Mouse (Mus musculus): Measurements from ENCODE around the gene Hs6st1. TPM values are rescaled to one million over a fixed set of nuclear protein-coding genes. Genes with fewer than 3 reads are reported as not detected.

Gene Hs6st1
- total and polyA plus RNA-seq, 2 experiments = 40.2 to 110 TPM

DNA sequence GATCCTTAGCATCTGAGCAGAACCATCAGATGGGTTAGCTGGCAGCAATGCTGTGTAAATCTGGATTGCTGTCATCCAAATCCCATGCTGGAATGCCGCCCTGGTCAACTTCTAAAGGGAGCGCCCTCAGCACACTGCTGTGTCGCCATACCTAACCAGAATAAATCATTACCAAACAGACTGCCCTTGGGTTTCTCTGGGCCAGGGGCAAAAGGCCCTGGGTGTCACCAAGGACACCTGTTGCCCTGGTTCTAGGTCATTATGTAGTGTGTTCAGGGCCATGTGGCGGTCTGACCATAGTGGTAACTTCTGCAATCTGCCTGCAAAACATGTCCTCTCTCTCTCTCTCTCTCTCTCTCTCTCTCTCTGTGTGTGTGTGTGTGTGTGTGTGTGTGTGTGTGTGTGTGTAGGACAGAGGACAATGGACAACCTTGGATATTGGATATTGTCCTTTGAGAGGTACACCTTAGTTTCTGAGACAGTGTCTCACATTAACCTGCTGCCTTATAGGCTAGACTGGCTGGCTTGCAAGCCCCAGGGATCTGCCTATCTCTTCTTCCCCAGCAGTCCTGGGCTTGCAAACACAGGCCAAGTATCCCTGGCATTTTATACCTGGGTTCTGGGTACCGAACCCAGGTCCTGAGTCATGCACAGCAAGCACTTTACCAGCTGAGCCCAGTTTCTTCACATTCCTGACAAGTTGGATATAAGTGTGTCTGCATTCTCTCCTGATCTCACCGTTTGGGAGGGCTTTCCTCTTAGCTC lies 1.8 kb upstream of the Hs6st1 start:
- Histone ChIP-seq H3K36me3 (ENCODE audit: control insufficient read depth, insufficient read depth, low read length) (no peaks in the 10 kb centered on the region), H3K4me3 (ENCODE audit: insufficient read depth, low read depth, low read length) (no peak overlapping the region), H3K9ac (ENCODE audit: low read depth, low read length) (no peak overlapping the region), H3K4me1 (ENCODE audit: control insufficient read depth, insufficient read depth, low read length) (peaks cover 18% of the 10 kb centered on the region), H3K27ac (replicated peaks; ENCODE audit: insufficient read depth, low read depth, low read length) (peak overlapping the region; percentile 96), H3K27me3 (ENCODE audit: control insufficient read depth, insufficient read depth, low read length) (no peaks in the 10 kb centered on the region), H3K79me2 (ENCODE audit: control insufficient read depth, insufficient read depth, low read length) (peaks cover 31% of the 10 kb centered on the region)
- WGBS = 27% methylated on average over 6 of the region's 6 CpGs
- TF ChIP-seq CTCF (IDR thresholded peaks at IDR 0.05; ENCODE audit: low read depth, low read length) (no peak), POLR2A (IDR thresholded peaks at IDR 0.05; ENCODE audit: extremely low read depth, insufficient read depth, low read length) (no peak)
- DNase-seq (ENCODE audit: extremely low read depth, low read depth, low spot score) = peak; percentile 99

DNA sequence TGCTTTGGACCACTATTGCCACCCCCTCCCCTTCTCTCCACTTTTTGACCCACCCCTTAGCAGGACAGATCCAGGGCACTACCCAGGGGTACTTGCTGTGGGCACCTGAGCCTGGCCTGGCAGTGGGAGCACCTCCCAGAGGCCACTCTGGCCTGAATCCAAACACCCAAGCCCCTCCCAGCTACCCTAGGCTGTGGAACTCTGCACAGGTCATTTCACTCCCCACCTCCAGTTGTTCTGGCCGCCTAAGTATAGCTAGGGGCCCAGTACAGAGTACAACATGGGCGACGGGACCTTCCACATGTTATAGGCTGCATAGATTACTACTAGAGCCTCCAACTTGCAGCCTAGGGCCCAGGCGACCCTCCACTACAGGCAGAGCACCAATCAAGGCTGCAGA lies 999 bp upstream of the Hs6st1 start:
- H3K9ac ChIP-seq (ENCODE audit: low read depth, low read length) = peak overlapping the region; percentile 19
- H3K79me2 ChIP-seq (ENCODE audit: control insufficient read depth, insufficient read depth, low read length) = peaks cover 37% of the 10 kb centered on the region
- DNase-seq (ENCODE audit: extremely low read depth, low read depth, low spot score) = peak; percentile 78
- no peak overlapping the region for H3K4me3 ChIP-seq (ENCODE audit: insufficient read depth, low read depth, low read length)
- WGBS = 33% methylated on average over 4 of the region's 4 CpGs
- H3K27ac ChIP-seq (replicated peaks; ENCODE audit: insufficient read depth, low read depth, low read length) = peak overlapping the region; percentile 96
- peaks cover 22% of the 10 kb centered on the region for H3K4me1 ChIP-seq (ENCODE audit: control insufficient read depth, insufficient read depth, low read length)
- TF ChIP-seq POLR2A (IDR thresholded peaks at IDR 0.05; ENCODE audit: extremely low read depth, insufficient read depth, low read length) (no peak), CTCF (IDR thresholded peaks at IDR 0.05; ENCODE audit: low read depth, low read length) (no peak)
- no peaks in the 10 kb centered on the region for H3K36me3 ChIP-seq (ENCODE audit: control insufficient read depth, insufficient read depth, low read length)
- H3K27me3 ChIP-seq (ENCODE audit: control insufficient read depth, insufficient read depth, low read length) = no peaks in the 10 kb centered on the region

DNA sequence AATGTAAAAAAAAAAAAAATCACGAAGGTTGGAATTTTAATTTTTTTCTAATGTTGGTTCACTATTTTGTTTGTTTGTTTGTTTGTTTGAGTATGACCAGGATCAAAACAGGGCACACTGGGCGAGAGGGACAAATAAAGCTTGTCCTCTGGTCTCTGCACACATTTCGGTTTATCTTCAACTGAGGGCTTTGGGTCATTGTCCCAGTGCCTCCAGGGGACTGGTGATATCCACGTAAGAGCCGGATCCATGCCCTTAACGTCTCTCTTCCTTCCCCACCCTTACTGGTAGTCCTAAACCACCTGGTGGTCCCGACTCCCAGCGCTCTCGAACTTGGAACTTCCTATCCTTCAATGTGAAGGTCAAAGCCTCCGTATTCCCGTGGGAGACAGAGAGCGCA lies 589 bp upstream of the Hs6st1 start:
- DNase-seq (ENCODE audit: extremely low read depth, low read depth, low spot score) = peak; percentile 93

DNA sequence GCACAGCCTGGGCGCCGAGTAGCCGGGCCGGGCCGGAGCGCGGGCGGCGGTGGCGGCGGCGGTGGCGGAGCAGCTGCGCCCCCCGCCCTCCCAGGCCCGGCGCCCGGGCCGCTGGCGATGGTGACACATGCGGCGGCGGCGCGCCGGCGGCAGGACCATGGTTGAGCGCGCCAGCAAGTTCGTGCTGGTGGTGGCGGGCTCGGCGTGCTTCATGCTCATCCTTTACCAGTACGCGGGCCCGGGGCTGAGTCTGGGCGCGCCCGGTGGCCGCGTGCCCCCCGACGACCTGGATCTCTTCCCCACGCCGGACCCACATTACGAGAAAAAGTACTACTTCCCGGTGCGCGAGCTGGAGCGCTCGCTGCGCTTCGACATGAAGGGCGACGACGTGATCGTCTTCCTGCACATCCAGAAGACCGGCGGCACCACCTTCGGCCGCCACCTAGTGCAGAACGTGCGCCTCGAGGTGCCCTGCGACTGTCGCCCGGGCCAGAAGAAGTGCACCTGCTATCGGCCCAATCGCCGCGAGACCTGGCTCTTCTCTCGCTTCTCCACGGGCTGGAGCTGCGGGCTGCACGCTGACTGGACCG lies 426 bp downstream of the Hs6st1 start:
- Histone ChIP-seq H3K9ac (ENCODE audit: low read depth, low read length) (peak overlapping the region; percentile 89), H3K27ac (replicated peaks; ENCODE audit: insufficient read depth, low read depth, low read length) (peak overlapping the region; percentile 98), H3K36me3 (ENCODE audit: control insufficient read depth, insufficient read depth, low read length) (no peaks in the 10 kb centered on the region), H3K27me3 (ENCODE audit: control insufficient read depth, insufficient read depth, low read length) (no peaks in the 10 kb centered on the region), H3K4me3 (ENCODE audit: insufficient read depth, low read depth, low read length) (peak overlapping the region; percentile 80), H3K4me1 (ENCODE audit: control insufficient read depth, insufficient read depth, low read length) (peaks cover 25% of the 10 kb centered on the region), H3K79me2 (ENCODE audit: control insufficient read depth, insufficient read depth, low read length) (peaks cover 37% of the 10 kb centered on the region)
- under 1% methylated on average over 76 of the region's 76 CpGs for WGBS
- no peak for TF ChIP-seq CTCF (IDR thresholded peaks at IDR 0.05; ENCODE audit: low read depth, low read length)
- TF ChIP-seq POLR2A (IDR thresholded peaks at IDR 0.05; ENCODE audit: extremely low read depth, insufficient read depth, low read length) = no peak
- no peak for DNase-seq (ENCODE audit: extremely low read depth, low read depth, low spot score)

More for the DNA sequence above, 589 bp upstream of the Hs6st1 start:
- Histone ChIP-seq H3K27me3 (ENCODE audit: control insufficient read depth, insufficient read depth, low read length) (no peaks in the 10 kb centered on the region), H3K9ac (ENCODE audit: low read depth, low read length) (peak overlapping the region; percentile 69), H3K27ac (replicated peaks; ENCODE audit: insufficient read depth, low read depth, low read length) (peak overlapping the region; percentile 96), H3K4me1 (ENCODE audit: control insufficient read depth, insufficient read depth, low read length) (peaks cover 25% of the 10 kb centered on the region), H3K36me3 (ENCODE audit: control insufficient read depth, insufficient read depth, low read length) (no peaks in the 10 kb centered on the region), H3K4me3 (ENCODE audit: insufficient read depth, low read depth, low read length) (peak overlapping the region; percentile 7), H3K79me2 (ENCODE audit: control insufficient read depth, insufficient read depth, low read length) (peaks cover 37% of the 10 kb centered on the region)
- TF ChIP-seq POLR2A (IDR thresholded peaks at IDR 0.05; ENCODE audit: extremely low read depth, insufficient read depth, low read length) = no peak
- TF ChIP-seq CTCF (IDR thresholded peaks at IDR 0.05; ENCODE audit: low read depth, low read length) = no peak
- WGBS = 9% methylated on average over 12 of the region's 12 CpGs

DNA sequence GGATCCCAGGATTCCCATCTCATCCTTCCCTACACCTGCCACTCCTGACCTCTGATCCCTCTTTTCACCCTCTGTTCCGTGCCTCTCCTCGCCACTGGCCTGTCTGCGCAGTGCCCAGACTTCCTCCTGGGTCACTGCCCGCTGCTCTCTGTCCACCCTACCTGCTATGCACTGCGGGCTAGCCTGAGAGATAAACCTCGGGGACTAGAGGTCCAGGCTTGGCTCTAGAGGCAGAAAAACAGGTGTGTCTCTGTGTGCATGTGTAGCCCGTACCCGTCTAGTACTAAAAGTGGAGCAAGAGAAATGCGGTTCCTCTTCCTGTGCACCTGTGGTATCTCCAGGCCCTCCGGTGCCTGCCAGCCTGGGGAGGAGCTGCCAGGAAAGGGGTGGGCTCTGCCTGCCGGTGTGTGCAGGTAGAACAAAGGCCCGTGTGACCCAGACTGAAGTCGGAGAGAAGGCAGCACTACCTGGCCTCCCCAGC lies 1.1 kb downstream of the Hs6st1 start:
- Histone ChIP-seq H3K4me1 (ENCODE audit: control insufficient read depth, insufficient read depth, low read length) (peaks cover 31% of the 10 kb centered on the region), H3K27ac (replicated peaks; ENCODE audit: insufficient read depth, low read depth, low read length) (peak overlapping the region; percentile 98), H3K4me3 (ENCODE audit: insufficient read depth, low read depth, low read length) (peak overlapping the region; percentile 80), H3K36me3 (ENCODE audit: control insufficient read depth, insufficient read depth, low read length) (no peaks in the 10 kb centered on the region), H3K79me2 (ENCODE audit: control insufficient read depth, insufficient read depth, low read length) (peaks cover 37% of the 10 kb centered on the region), H3K27me3 (ENCODE audit: control insufficient read depth, insufficient read depth, low read length) (no peaks in the 10 kb centered on the region), H3K9ac (ENCODE audit: low read depth, low read length) (peak overlapping the region; percentile 89)
- no peak for TF ChIP-seq CTCF (IDR thresholded peaks at IDR 0.05; ENCODE audit: low read depth, low read length)
- TF ChIP-seq POLR2A (IDR thresholded peaks at IDR 0.05; ENCODE audit: extremely low read depth, insufficient read depth, low read length) = peak; percentile 19; the same call in 1 of the 2 replicates
- DNase-seq (ENCODE audit: extremely low read depth, low read depth, low spot score) = peak; percentile 74
- WGBS = 1% methylated on average over 13 of the region's 13 CpGs
